Mouse (Mus musculus) heart, adult 2 months (tissue): ENCODE data around the gene Gm19426.

Experiments
- CTCF ChIP-seq: fragments of 200-600 bp; IDR thresholded peaks from 2 replicates; pipeline ENCODE4 v1.8.1; 2022; ENCODE audit warnings: antibody characterized with exemption, mild to moderate bottlenecking, moderate library complexity
- POLR2A ChIP-seq: fragments of 200-500 bp; IDR thresholded peaks from 2 replicates; pipeline ENCODE4 v1.6.1; 2011; ENCODE audit warnings: mild to moderate bottlenecking, low read depth, low read length, control low read depth; ENCODE audit not compliant: insufficient read depth

GRCm38 (mm10) chr2:84761309-84761708 lies 17.9 kb upstream of the Gm19426 start:
- TF ChIP-seq POLR2A (no peak), CTCF (no peak)
